ENCODE assay signal across 8 mouse cellular contexts in genomic region chr12:21426065-21426940, GRCm38 (mm10). TPM values are rescaled to one million over a fixed set of nuclear protein-coding genes. Genes with fewer than 3 reads are reported as not detected.
DNase-seq lines count a peak whose midpoint lies in the region; ATAC-seq and TF ChIP-seq lines count a peak whose summit lies in the region.

No protein-coding gene starts in this region.

- H3K9me3 ChIP-seq in forebrain, postnatal 0 days (ENCODE audit: low read length), result no peaks in the 10 kb centered on the region
- no peaks in the 10 kb centered on the region for H3K9me3 ChIP-seq in hindbrain, embryonic 16.5 days (ENCODE audit: control insufficient read depth, low read length)
- H3K9me3 ChIP-seq in midbrain, embryonic 14.5 days (ENCODE audit: control insufficient read depth, low read length), result no peaks in the 10 kb centered on the region

- peak; percentile 75 for ATAC-seq in forebrain, postnatal 0 days
- peak; percentile 50 for ATAC-seq in hindbrain, embryonic 16.5 days
- peak; percentile 71; the same call in 1 of the 2 replicates for ATAC-seq in midbrain, embryonic 14.5 days (ENCODE audit: low FRiP score, low TSS enrichment)

- no peaks in the 10 kb centered on the region for H3K27me3 ChIP-seq in forebrain, postnatal 0 days (ENCODE audit: insufficient read depth, low read length)
- no peaks in the 10 kb centered on the region for H3K27me3 ChIP-seq in hindbrain, embryonic 16.5 days (replicated peaks; ENCODE audit: control insufficient read depth, insufficient read depth, low read length)
- no peaks in the 10 kb centered on the region for H3K27me3 ChIP-seq in midbrain, embryonic 14.5 days (ENCODE audit: control insufficient read depth, insufficient read depth, low read length)

- 0 out of 2 replicates have a peak overlapping the region, but pooled peaks have one; percentile 5 for H3K4me3 ChIP-seq in forebrain, postnatal 0 days (ENCODE audit: low read depth, low read length)
- peak overlapping the region; percentile 23 for H3K4me3 ChIP-seq in hindbrain, embryonic 16.5 days (ENCODE audit: low read length)
- 0 out of 2 replicates have a peak overlapping the region, but pooled peaks have one; percentile 7 for H3K4me3 ChIP-seq in midbrain, embryonic 14.5 days (replicated peaks; ENCODE audit: low read depth, low read length)

- peak overlapping the region; percentile 39 for H3K4me2 ChIP-seq in forebrain, postnatal 0 days (ENCODE audit: low read depth)
- peak overlapping the region; percentile 52 for H3K4me2 ChIP-seq in hindbrain, embryonic 16.5 days (ENCODE audit: low read length)
- H3K4me2 ChIP-seq in midbrain, embryonic 14.5 days (ENCODE audit: low read length), result peak overlapping the region; percentile 35

- peak; percentile 51 for DNase-seq in adrenal gland, postnatal 10 days
- DNase-seq in adrenal gland, postnatal 4 days (ENCODE audit: low spot score in 2 of 2), result no peak
- DNase-seq in adipocyte (ENCODE audit: low spot score), result peak; percentile 75
- DNase-seq in forebrain, postnatal 0 days, result peak; percentile 33
- peak; percentile 64 for DNase-seq in liver
- peak; percentile 51 for DNase-seq in midbrain, embryonic 14.5 days
- peak; percentile 31 for DNase-seq in thymus, postnatal 4 days

- H3K27ac ChIP-seq in forebrain, postnatal 0 days (ENCODE audit: low read depth, low read length), result no peak overlapping the region
- H3K27ac ChIP-seq in hindbrain, embryonic 16.5 days (ENCODE audit: low read depth, low read length), result no peak overlapping the region
- no peak overlapping the region for H3K27ac ChIP-seq in midbrain, embryonic 14.5 days (replicated peaks; ENCODE audit: low read depth, low read length)

- no peak overlapping the region for H3K9ac ChIP-seq in forebrain, postnatal 0 days
- H3K9ac ChIP-seq in hindbrain, embryonic 16.5 days (ENCODE audit: low read depth, low read length), result peak overlapping the region; percentile 41; the same call in 1 of the 2 replicates
- H3K9ac ChIP-seq in midbrain, embryonic 14.5 days (replicated peaks; ENCODE audit: low read length), result no peak overlapping the region

- H3K4me1 ChIP-seq in forebrain, postnatal 0 days (ENCODE audit: insufficient read depth), result no peaks in the 10 kb centered on the region; the same call in 1 of the 2 replicates
- H3K4me1 ChIP-seq in hindbrain, embryonic 16.5 days (ENCODE audit: control insufficient read depth, insufficient read depth, low read depth, low read length), result peaks cover 10% of the 10 kb centered on the region
- H3K4me1 ChIP-seq in midbrain, embryonic 14.5 days (ENCODE audit: control insufficient read depth, insufficient read depth, low read length), result peaks cover 7% of the 10 kb centered on the region; the same call in 1 of the 2 replicates

- WGBS in forebrain, postnatal 0 days, result 5% methylated on average over 16 of the region's 16 CpGs
- 3% methylated on average over 16 of the region's 16 CpGs for WGBS in hindbrain, embryonic 16.5 days
- WGBS in midbrain, embryonic 14.5 days, result 8% methylated on average over 16 of the region's 16 CpGs

- no peaks in the 10 kb centered on the region for H3K36me3 ChIP-seq in forebrain, postnatal 0 days (ENCODE audit: insufficient read depth)
- H3K36me3 ChIP-seq in hindbrain, embryonic 16.5 days (ENCODE audit: control insufficient read depth, insufficient read depth, low read length), result no peaks in the 10 kb centered on the region
- no peaks in the 10 kb centered on the region for H3K36me3 ChIP-seq in midbrain, embryonic 14.5 days (ENCODE audit: control insufficient read depth, insufficient read depth, low read length)

- TF ChIP-seq CTCF in forebrain, postnatal 0 days (IDR thresholded peaks at IDR 0.05; ENCODE audit: low read depth), result no peak

RNA-seq across cellular contexts. Expression of gene Ywhaq, which starts 8.9 kb away (rescaled TPM):
- 100 to 1,000 TPM; 236 to 242 TPM for total RNA-seq in adrenal gland, postnatal 10 days (2021)
- 100 to 1,000 TPM; 268 to 301 TPM for total RNA-seq in adrenal gland, postnatal 4 days (2021)
- 738 and 806 TPM in 2 replicates for total RNA-seq in forebrain, postnatal 0 days (2014; rRNA removed)
- polyA plus RNA-seq in forebrain, postnatal 0 days (2015; fragmentation: Nextera tagmentation; extraction: Ambion mirVana), result 1,123 and 1,188 TPM in 2 replicates
- 1,107 and 1,184 TPM in 2 replicates for polyA plus RNA-seq in hindbrain, embryonic 16.5 days (2015; fragmentation: Nextera tagmentation; extraction: Ambion mirVana)
- polyA plus RNA-seq in midbrain, embryonic 14.5 days (2014; fragmentation: Nextera tagmentation; extraction: Ambion mirVana), result 1,283 and 1,390 TPM in 2 replicates

RNA-seq across cellular contexts. Expression of gene Adam17, which starts 52.9 kb away (rescaled TPM):
- 10 to 100 TPM; 48.0 to 53.1 TPM for total RNA-seq in adrenal gland, postnatal 10 days (2021)
- 10 to 100 TPM; 48.9 to 57.0 TPM for total RNA-seq in adrenal gland, postnatal 4 days (2021)
- 16.8 and 18.2 TPM in 2 replicates for total RNA-seq in forebrain, postnatal 0 days (2014; rRNA removed)
- 8.2 and 11.5 TPM in 2 replicates for polyA plus RNA-seq in forebrain, postnatal 0 days (2015; fragmentation: Nextera tagmentation; extraction: Ambion mirVana)
- polyA plus RNA-seq in hindbrain, embryonic 16.5 days (2015; fragmentation: Nextera tagmentation; extraction: Ambion mirVana), result 17.0 and 20.6 TPM in 2 replicates
- polyA plus RNA-seq in midbrain, embryonic 14.5 days (2014; fragmentation: Nextera tagmentation; extraction: Ambion mirVana), result 14.0 and 22.4 TPM in 2 replicates

Comparison
In these comparisons a context has a peak if more than half of its experiments do, and no peak if none do; other contexts are left out.
1. DNase-seq: peak in adrenal gland, postnatal 10 days (single experiment), adipocyte (single experiment), forebrain, postnatal 0 days (single experiment), liver (single experiment), midbrain, embryonic 14.5 days (single experiment) and thymus, postnatal 4 days (single experiment); none in adrenal gland, postnatal 4 days (0 of 2).
2. Peak in every context shown above with its lines, with median percentiles within 50 percentile points of each other: ATAC-seq, H3K4me2 ChIP-seq and H3K4me3 ChIP-seq.